Mouse (Mus musculus): ENCODE results near the gene Olfr638. TPM values are rescaled to one million over a fixed set of nuclear protein-coding genes. Genes with fewer than 3 reads are reported as not detected.

Gene Olfr638
- polyA plus RNA-seq, 1 experiment from 2014 or later, result not detected

- Histone ChIP-seq H3K27ac (replicated peaks; ENCODE audit: low read depth, low read length) (no peak overlapping the region), H3K9ac (ENCODE audit: low read depth, low read length) (no peak overlapping the region), H3K36me3 (ENCODE audit: control insufficient read depth, insufficient read depth, low read length) (no peaks in the 10 kb centered on the region), H3K4me1 (ENCODE audit: control insufficient read depth, insufficient read depth, low read length) (no peaks in the 10 kb centered on the region), H3K27me3 (replicated peaks; ENCODE audit: control insufficient read depth, insufficient read depth, low read length) (no peaks in the 10 kb centered on the region), H3K4me2 (ENCODE audit: low read depth, low read length) (no peak overlapping the region), H3K4me3 (ENCODE audit: low read depth, low read length) (no peak overlapping the region), H3K9me3 (ENCODE audit: control insufficient read depth, low read length) (no peaks in the 10 kb centered on the region)
- DNase-seq (ENCODE audit: low spot score), result no peak
- WGBS, result 80% methylated on average over 3 of the region's 3 CpGs
- no peak for ATAC-seq (ENCODE audit: low read depth)
Observed at GRCm38 (mm10) chr7:104026978-104027377, 28.4 kb downstream of the Olfr638 start.

DNA sequence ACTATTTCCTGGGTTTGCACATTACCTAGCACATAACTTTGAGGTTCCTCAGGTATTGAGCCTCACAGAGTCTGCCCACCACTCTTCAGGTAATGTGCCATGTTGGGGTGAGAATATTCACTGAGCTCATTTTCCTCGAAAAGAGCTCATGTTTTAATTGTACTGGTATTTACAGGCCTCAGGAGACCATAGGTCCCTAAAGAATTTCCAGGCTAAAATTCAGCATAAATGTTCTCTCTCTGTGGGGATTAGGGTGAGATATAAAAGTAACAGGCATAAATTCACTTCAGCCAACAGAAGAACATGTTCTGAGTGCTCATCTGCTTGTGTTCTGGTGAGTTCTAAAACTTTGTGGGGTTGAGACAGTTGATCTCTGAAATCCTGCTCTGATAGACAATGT, 36.6 kb downstream of the Olfr638 start, which contains the start of gene Olfr641:
Gene Olfr641 (plus strand): TSS at position 301 of the 400 bp plus-strand sequence.
- Histone ChIP-seq H3K4me1 (ENCODE audit: control insufficient read depth, insufficient read depth, low read length) (no peaks in the 10 kb centered on the region), H3K4me2 (ENCODE audit: low read depth, low read length) (no peak within 1 kb of the TSS), H3K36me3 (ENCODE audit: control insufficient read depth, insufficient read depth, low read length) (no peaks in the 10 kb centered on the region), H3K9me3 (ENCODE audit: control insufficient read depth, low read length) (no peaks in the 10 kb centered on the region), H3K27ac (replicated peaks; ENCODE audit: low read depth, low read length) (no peak within 1 kb of the TSS), H3K4me3 (ENCODE audit: low read depth, low read length) (no peak within 1 kb of the TSS), H3K27me3 (replicated peaks; ENCODE audit: control insufficient read depth, insufficient read depth, low read length) (no peaks in the 10 kb centered on the region), H3K9ac (ENCODE audit: low read depth, low read length) (no peak within 1 kb of the TSS)
- ATAC-seq (ENCODE audit: low read depth) (no peak), DNase-seq (ENCODE audit: low spot score) (no peak)
- WGBS, result 68% methylated on average over 1 of the region's 1 CpGs

GRCm38 (mm10) chr7:104050745-104051144, 52.2 kb downstream of the Olfr638 start:
- no peak for DNase-seq (ENCODE audit: low spot score)
- Histone ChIP-seq H3K27me3 (replicated peaks; ENCODE audit: control insufficient read depth, insufficient read depth, low read length) (no peaks in the 10 kb centered on the region), H3K27ac (replicated peaks; ENCODE audit: low read depth, low read length) (no peak overlapping the region), H3K36me3 (ENCODE audit: control insufficient read depth, insufficient read depth, low read length) (no peaks in the 10 kb centered on the region), H3K4me1 (ENCODE audit: control insufficient read depth, insufficient read depth, low read length) (no peaks in the 10 kb centered on the region), H3K9ac (ENCODE audit: low read depth, low read length) (no peak overlapping the region), H3K4me2 (ENCODE audit: low read depth, low read length) (no peak overlapping the region), H3K4me3 (ENCODE audit: low read depth, low read length) (no peak overlapping the region), H3K9me3 (ENCODE audit: control insufficient read depth, low read length) (no peaks in the 10 kb centered on the region)
- 91% methylated on average over 4 of the region's 4 CpGs for WGBS
- ATAC-seq (ENCODE audit: low read depth), result no peak

DNA sequence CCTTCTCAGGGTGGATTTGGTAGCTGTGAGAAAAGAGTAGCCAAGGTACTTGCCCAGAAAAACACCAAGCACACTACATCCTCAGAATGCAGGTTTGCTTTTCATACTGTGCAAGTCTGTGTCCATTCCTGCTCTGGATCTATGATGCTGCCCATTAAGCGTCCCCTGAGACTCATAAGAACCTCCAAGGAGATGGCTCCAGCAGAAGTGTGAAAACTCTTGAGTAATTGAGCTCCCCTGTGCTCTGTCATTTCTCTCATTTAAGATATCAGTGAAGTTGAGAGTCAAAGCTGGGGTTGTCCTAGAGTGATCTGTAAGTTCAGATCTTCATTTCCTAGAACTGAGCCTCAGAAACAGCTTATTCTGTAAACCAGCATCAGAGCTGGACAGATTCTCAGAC, 54.0 kb downstream of the Olfr638 start, which contains the start of gene Olfr642:
Gene Olfr642 (minus strand): TSS at position 101 of the 400 bp plus-strand sequence.
- H3K36me3 ChIP-seq (ENCODE audit: control insufficient read depth, insufficient read depth, low read length), result no peaks in the 10 kb centered on the region
- H3K4me2 ChIP-seq (ENCODE audit: low read depth, low read length), result no peak within 1 kb of the TSS
- ATAC-seq (ENCODE audit: low read depth) (no peak), DNase-seq (ENCODE audit: low spot score) (no peak)
- 60% methylated on average over 1 of the region's 1 CpGs for WGBS
- H3K4me3 ChIP-seq (ENCODE audit: low read depth, low read length), result no peak within 1 kb of the TSS
- no peaks in the 10 kb centered on the region for H3K9me3 ChIP-seq (ENCODE audit: control insufficient read depth, low read length)
- H3K4me1 ChIP-seq (ENCODE audit: control insufficient read depth, insufficient read depth, low read length), result no peaks in the 10 kb centered on the region
- no peaks in the 10 kb centered on the region for H3K27me3 ChIP-seq (replicated peaks; ENCODE audit: control insufficient read depth, insufficient read depth, low read length)
- no peak within 1 kb of the TSS for H3K27ac ChIP-seq (replicated peaks; ENCODE audit: low read depth, low read length)
- no peak within 1 kb of the TSS for H3K9ac ChIP-seq (ENCODE audit: low read depth, low read length)

Other genes starting within 250 kb of the Olfr638 start
- gene Olfr630, start 241.4 kb upstream of the Olfr638 start, polyA plus RNA-seq (2014; fragmentation: Nextera tagmentation; extraction: Ambion mirVana), result 0.07 TPM in 1 of 2 replicates, not detected in the other
- gene Olfr69, start 227.2 kb upstream of the Olfr638 start, polyA plus RNA-seq (2014; fragmentation: Nextera tagmentation; extraction: Ambion mirVana), result 0.12 and 0.26 TPM in 2 replicates
- gene Olfr68, start 219.0 kb upstream of the Olfr638 start, polyA plus RNA-seq (2014; fragmentation: Nextera tagmentation; extraction: Ambion mirVana), result not detected in 2 replicates
- not detected in 2 replicates for gene Olfr67, start 206.9 kb upstream of the Olfr638 start, polyA plus RNA-seq (2014; fragmentation: Nextera tagmentation; extraction: Ambion mirVana)
- 4,240 and 4,969 TPM in 2 replicates for gene Hbb-bt, start 184.8 kb upstream of the Olfr638 start, polyA plus RNA-seq (2014; fragmentation: Nextera tagmentation; extraction: Ambion mirVana)
- 10,123 and 13,531 TPM in 2 replicates for gene Hbb-bs, start 170.7 kb upstream of the Olfr638 start, polyA plus RNA-seq (2014; fragmentation: Nextera tagmentation; extraction: Ambion mirVana)
- not detected in 2 replicates for gene Hbb-bh2, start 158.2 kb upstream of the Olfr638 start, polyA plus RNA-seq (2014; fragmentation: Nextera tagmentation; extraction: Ambion mirVana)
- 3.6 and 8.0 TPM in 2 replicates for gene Hbb-bh1, start 155.6 kb upstream of the Olfr638 start, polyA plus RNA-seq (2014; fragmentation: Nextera tagmentation; extraction: Ambion mirVana)
- gene Hbb-y, start 145.5 kb upstream of the Olfr638 start, polyA plus RNA-seq (2014; fragmentation: Nextera tagmentation; extraction: Ambion mirVana), result 391 and 1,497 TPM in 2 replicates
- gene Olfr66, start 112.5 kb upstream of the Olfr638 start, polyA plus RNA-seq (2014; fragmentation: Nextera tagmentation; extraction: Ambion mirVana), result not detected in 2 replicates
- gene Olfr64, start 104.3 kb upstream of the Olfr638 start, polyA plus RNA-seq (2014; fragmentation: Nextera tagmentation; extraction: Ambion mirVana), result not detected in 2 replicates
- 0.13 and 0.35 TPM in 2 replicates for gene Olfr65, start 95.3 kb upstream of the Olfr638 start, polyA plus RNA-seq (2014; fragmentation: Nextera tagmentation; extraction: Ambion mirVana)
- gene Olfr631, start 69.9 kb upstream of the Olfr638 start, polyA plus RNA-seq (2014; fragmentation: Nextera tagmentation; extraction: Ambion mirVana), result not detected in 2 replicates
- not detected in 2 replicates for gene Olfr632, start 64.4 kb upstream of the Olfr638 start, polyA plus RNA-seq (2014; fragmentation: Nextera tagmentation; extraction: Ambion mirVana)
- not detected in 2 replicates for gene Olfr633, start 54.3 kb upstream of the Olfr638 start, polyA plus RNA-seq (2014; fragmentation: Nextera tagmentation; extraction: Ambion mirVana)
- gene Olfr635, start 27.6 kb upstream of the Olfr638 start, polyA plus RNA-seq (2014; fragmentation: Nextera tagmentation; extraction: Ambion mirVana), result not detected in 2 replicates
- not detected in 2 replicates for gene Olfr639, start 18.6 kb downstream of the Olfr638 start, polyA plus RNA-seq (2014; fragmentation: Nextera tagmentation; extraction: Ambion mirVana)
- gene Olfr640, start 26.8 kb downstream of the Olfr638 start, polyA plus RNA-seq (2014; fragmentation: Nextera tagmentation; extraction: Ambion mirVana), result 0.13 and 0.14 TPM in 2 replicates
- gene Olfr641, start 36.7 kb downstream of the Olfr638 start, polyA plus RNA-seq (2014; fragmentation: Nextera tagmentation; extraction: Ambion mirVana), result 0.10 TPM in 1 of 2 replicates, not detected in the other
- gene Olfr642, start 53.9 kb downstream of the Olfr638 start, polyA plus RNA-seq (2014; fragmentation: Nextera tagmentation; extraction: Ambion mirVana), result not detected in 2 replicates
- gene 4930516K23Rik, start 62.7 kb downstream of the Olfr638 start, polyA plus RNA-seq (2014; fragmentation: Nextera tagmentation; extraction: Ambion mirVana), result not detected in 2 replicates
- gene Olfr644, start 73.1 kb downstream of the Olfr638 start, polyA plus RNA-seq (2014; fragmentation: Nextera tagmentation; extraction: Ambion mirVana), result 0.21 and 0.38 TPM in 2 replicates
- not detected in 2 replicates for gene Olfr645, start 86.7 kb downstream of the Olfr638 start, polyA plus RNA-seq (2014; fragmentation: Nextera tagmentation; extraction: Ambion mirVana)
- not detected in 2 replicates for gene Olfr646, start 106.1 kb downstream of the Olfr638 start, polyA plus RNA-seq (2014; fragmentation: Nextera tagmentation; extraction: Ambion mirVana)
- gene Ubqln5, start 131.1 kb downstream of the Olfr638 start, polyA plus RNA-seq (2014; fragmentation: Nextera tagmentation; extraction: Ambion mirVana), result not detected in 2 replicates
- gene Olfr643, start 138.7 kb downstream of the Olfr638 start, polyA plus RNA-seq (2014; fragmentation: Nextera tagmentation; extraction: Ambion mirVana), result not detected in 2 replicates
- gene Ubqln3, start 144.5 kb downstream of the Olfr638 start, polyA plus RNA-seq (2014; fragmentation: Nextera tagmentation; extraction: Ambion mirVana), result 0.21 and 0.25 TPM in 2 replicates
- 0.17 and 0.45 TPM in 2 replicates for gene Ubqlnl, start 151.8 kb downstream of the Olfr638 start, polyA plus RNA-seq (2014; fragmentation: Nextera tagmentation; extraction: Ambion mirVana)
- 17.6 and 28.0 TPM in 2 replicates for gene Olfm5, start 166.1 kb downstream of the Olfr638 start, polyA plus RNA-seq (2014; fragmentation: Nextera tagmentation; extraction: Ambion mirVana)
- 0.17 and 0.18 TPM in 2 replicates for gene Olfr648, start 184.6 kb downstream of the Olfr638 start, polyA plus RNA-seq (2014; fragmentation: Nextera tagmentation; extraction: Ambion mirVana)
- gene Olfr649, start 197.2 kb downstream of the Olfr638 start, polyA plus RNA-seq (2014; fragmentation: Nextera tagmentation; extraction: Ambion mirVana), result not detected in 2 replicates
- 0.72 and 0.89 TPM in 2 replicates for gene Trim6, start 220.0 kb downstream of the Olfr638 start, polyA plus RNA-seq (2014; fragmentation: Nextera tagmentation; extraction: Ambion mirVana)
- 2.2 and 2.4 TPM in 2 replicates for gene Trim34a, start 245.7 kb downstream of the Olfr638 start, polyA plus RNA-seq (2014; fragmentation: Nextera tagmentation; extraction: Ambion mirVana)